ENCODE assay signal across 1 mouse cellular context in genomic region chr10:79597051-79597935, GRCm38 (mm10).
TF ChIP-seq lines count a peak whose summit lies in the region.

No protein-coding gene starts in this region.

TF ChIP-seq in MEL, 35 proteins besides CTCF, POLR2A, EP300 and RAD21 (continued from another document):
- TF ChIP-seq CHD2 (IDR thresholded peaks at IDR 0.05; ENCODE audit: low read length), result no peak
- no peak for TF ChIP-seq NRF1 (IDR thresholded peaks at IDR 0.05; ENCODE audit: insufficient read depth, low read depth, low read length, poor library complexity, severe bottlenecking)
- no peak for TF ChIP-seq MYB (IDR thresholded peaks at IDR 0.05; ENCODE audit: low read depth, low read length)
- no peak for TF ChIP-seq ETS1 (IDR thresholded peaks at IDR 0.05; ENCODE audit: low read depth, low read length)
- no peak for TF ChIP-seq TCF12 (IDR thresholded peaks at IDR 0.05; ENCODE audit: low read depth, low read length)
- TF ChIP-seq ZC3H11A (IDR thresholded peaks at IDR 0.05; ENCODE audit: low read depth, low read length), result no peak
- TF ChIP-seq MYC (IDR thresholded peaks at IDR 0.05; ENCODE audit: low read depth, low read length), result no peak
- no peak for TF ChIP-seq MAFK (IDR thresholded peaks at IDR 0.05; ENCODE audit: borderline replicate concordance, low read depth, low read length)
- TF ChIP-seq JUND (IDR thresholded peaks at IDR 0.05; ENCODE audit: low read depth, low read length), result no peak
- TF ChIP-seq ZMIZ1 (IDR thresholded peaks at IDR 0.05; ENCODE audit: low read depth, low read length), result no peak
- no peak for TF ChIP-seq UBTF (IDR thresholded peaks at IDR 0.05; ENCODE audit: borderline replicate concordance, insufficient read depth, low read depth, low read length)
- TF ChIP-seq SMC3 (IDR thresholded peaks at IDR 0.05; ENCODE audit: low read depth, low read length), result no peak
- TF ChIP-seq KAT2A (conservative IDR thresholded peaks at IDR 0.05; ENCODE audit: low read depth, low read length), result no peak
- TF ChIP-seq SIN3A (IDR thresholded peaks at IDR 0.05; ENCODE audit: low read length), result no peak
- TF ChIP-seq CHD1 (IDR thresholded peaks at IDR 0.05; ENCODE audit: low read depth, low read length), result no peak
- TF ChIP-seq POLR2AphosphoS5 (IDR thresholded peaks at IDR 0.05; ENCODE audit: borderline replicate concordance, low read depth, low read length), result no peak
- TF ChIP-seq BHLHE40 (IDR thresholded peaks at IDR 0.05; ENCODE audit: borderline replicate concordance, low read depth, low read length), result no peak
- no peak for TF ChIP-seq USF1 (IDR thresholded peaks at IDR 0.05; ENCODE audit: low read depth, low read length)
- no peak for TF ChIP-seq USF2 (IDR thresholded peaks at IDR 0.05; ENCODE audit: borderline replicate concordance in 1 of 2, insufficient read depth in 1 of 2, low read depth in 1 of 2, low read length in 2 of 2)
